Mouse (Mus musculus): Measurements from ENCODE around the gene Mrpl23.

DNA sequence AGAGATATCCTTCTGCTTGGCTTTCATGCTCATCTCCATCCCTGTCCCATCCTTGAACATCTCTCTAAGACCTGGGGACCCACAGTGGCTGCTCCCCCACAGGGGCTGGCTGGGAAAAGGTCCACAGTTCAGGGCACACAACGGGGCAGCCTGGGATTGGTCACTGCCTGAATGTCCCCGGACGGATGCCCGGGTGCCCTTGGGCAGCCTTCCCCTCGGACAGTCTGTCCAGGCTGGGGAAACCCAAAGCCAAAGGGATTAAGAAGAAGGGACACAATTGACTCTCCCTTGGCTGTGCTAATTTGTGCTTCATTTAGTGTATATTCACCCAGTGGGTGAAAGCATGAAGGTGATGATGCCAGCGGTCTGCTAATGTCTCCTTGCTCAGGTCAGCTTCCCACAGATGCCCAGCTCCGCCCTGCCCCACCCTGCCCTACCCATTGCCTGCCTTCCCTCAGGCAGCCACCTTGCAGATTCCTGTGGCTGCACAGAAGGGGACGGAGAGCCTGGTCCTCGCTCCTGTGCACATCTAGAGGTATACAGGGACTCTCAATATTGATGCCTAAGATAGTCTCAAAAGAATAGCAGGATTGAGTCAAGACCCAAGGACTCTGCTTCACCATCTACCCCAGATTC lies 26.1 kb downstream of the Mrpl23 start:
- TF ChIP-seq CTCF (IDR thresholded peaks at IDR 0.05; ENCODE audit: borderline replicate concordance, extremely low read depth, insufficient read depth, insufficient read length): no peak
- TF ChIP-seq POLR2A (IDR thresholded peaks at IDR 0.05; ENCODE audit: borderline replicate concordance, extremely low read depth, insufficient read depth, insufficient read length, poor library complexity, severe bottlenecking): no peak

Measured in brain, embryonic 14.5 days (tissue).